ENCODE assay signal across 7 mouse cellular contexts in genomic region chr2:129038937-129039631, GRCm38 (mm10). TPM values are rescaled to one million over a fixed set of nuclear protein-coding genes. Genes with fewer than 3 reads are reported as not detected.
DNase-seq lines count a peak whose midpoint lies in the region; ATAC-seq and TF ChIP-seq lines count a peak whose summit lies in the region.

No protein-coding gene starts in this region.

- no peak for DNase-seq in spleen, adult 2 months (ENCODE audit: low read depth in 1 of 2, low spot score in 2 of 2)
- no peak for DNase-seq in spleen, postnatal 14 days (ENCODE audit: low spot score in 2 of 2)
- DNase-seq in cerebellum, postnatal 25 days: peak; percentile 65 to 70
- DNase-seq in limb, embryonic 10.5 days (ENCODE audit: low spot score): peak; percentile 71
- DNase-seq in midbrain, postnatal 0 days (ENCODE audit: low spot score): peak; percentile 36
- peak; percentile 53 to 69 for DNase-seq in thymus, postnatal 36 days

- peak overlapping the region; percentile 70 for H3K9ac ChIP-seq in midbrain, postnatal 0 days (replicated peaks; ENCODE audit: low read length, poor library complexity, severe bottlenecking)

- H3K27me3 ChIP-seq in spleen, adult 2 months (ENCODE audit: control insufficient read depth, insufficient read depth, low read length): peaks cover 1% of the 10 kb centered on the region
- peaks cover 63% of the 10 kb centered on the region for H3K27me3 ChIP-seq in limb, embryonic 10.5 days (ENCODE audit: low read depth, poor library complexity, severe bottlenecking)
- H3K27me3 ChIP-seq in midbrain, postnatal 0 days (ENCODE audit: insufficient read depth, low read length): 0 out of 2 replicates have a peak, but pooled peaks cover 8% of the 10 kb centered on the region

- no peak for TF ChIP-seq POLR2A in spleen, adult 2 months (IDR thresholded peaks at IDR 0.05; ENCODE audit: low read depth, low read length)

- H3K9me3 ChIP-seq in limb, embryonic 10.5 days (replicated peaks): no peaks in the 10 kb centered on the region
- no peaks in the 10 kb centered on the region for H3K9me3 ChIP-seq in midbrain, postnatal 0 days (ENCODE audit: low read length)

- no peaks in the 10 kb centered on the region for H3K36me3 ChIP-seq in spleen, adult 2 months (ENCODE audit: control insufficient read depth, insufficient read depth, low read length)
- H3K36me3 ChIP-seq in limb, embryonic 10.5 days: no peaks in the 10 kb centered on the region
- H3K36me3 ChIP-seq in midbrain, postnatal 0 days (ENCODE audit: insufficient read depth, low read length): no peaks in the 10 kb centered on the region

- no peak overlapping the region for H3K27ac ChIP-seq in spleen, adult 2 months (ENCODE audit: insufficient read depth, low read length)
- H3K27ac ChIP-seq in limb, embryonic 10.5 days: peak overlapping the region; percentile 56
- H3K27ac ChIP-seq in midbrain, postnatal 0 days (ENCODE audit: low read depth, low read length): peak overlapping the region; percentile 52; the same call in 1 of the 2 replicates

- peak; percentile 24 for ATAC-seq in granulocyte monocyte progenitor cell, adult 5-6 weeks (replicated peaks; ENCODE audit: poor library complexity, severe bottlenecking)
- peak; percentile 85 for ATAC-seq in midbrain, postnatal 0 days (ENCODE audit: low FRiP score)

- peak overlapping the region; percentile 89 for H3K4me2 ChIP-seq in midbrain, postnatal 0 days (ENCODE audit: low read depth, low read length, poor library complexity, severe bottlenecking)

- WGBS in spleen, adult 2 months: 7% methylated on average over 55 of the region's 62 CpGs
- WGBS in limb, embryonic 10.5 days: 3% methylated on average over 62 of the region's 62 CpGs
- 1% methylated on average over 62 of the region's 62 CpGs for WGBS in midbrain, postnatal 0 days

- peaks cover 9% of the 10 kb centered on the region for H3K4me1 ChIP-seq in spleen, adult 2 months (ENCODE audit: control insufficient read depth, insufficient read depth, insufficient read length)
- peaks cover 13% of the 10 kb centered on the region for H3K4me1 ChIP-seq in limb, embryonic 10.5 days
- H3K4me1 ChIP-seq in midbrain, postnatal 0 days (ENCODE audit: insufficient read depth, low read length): peaks cover 6% of the 10 kb centered on the region; the same call in 1 of the 2 replicates

- TF ChIP-seq CTCF in spleen, adult 2 months (IDR thresholded peaks at IDR 0.05; ENCODE audit: extremely low read depth, insufficient read depth, insufficient read length, insufficient replicate concordance): no peak
- no peak for TF ChIP-seq CTCF in midbrain, postnatal 0 days (IDR thresholded peaks at IDR 0.05)

- H3K4me3 ChIP-seq in spleen, adult 2 months (ENCODE audit: extremely low read depth, insufficient read depth, insufficient read length): peak overlapping the region; percentile 20; the same call in 1 of the 2 replicates
- peak overlapping the region; percentile 57 for H3K4me3 ChIP-seq in limb, embryonic 10.5 days
- H3K4me3 ChIP-seq in midbrain, postnatal 0 days (ENCODE audit: low read depth, low read length): peak overlapping the region; percentile 46

RNA-seq across cellular contexts. Expression of gene Vinac1, which starts 8.9 kb away (rescaled TPM):
- 0.01 TPM in 1 of 2 replicates, not detected in the other for polyA plus RNA-seq in spleen, adult 2 months (2012; rRNA removed)
- not detected in 2 replicates for total RNA-seq in granulocyte monocyte progenitor cell, adult 5-6 weeks (2014; fragmentation: Nextera tagmentation)
- total RNA-seq in granulocyte monocyte progenitor cell, adult 5-6 weeks (2017): not detected in 2 replicates
- 0.08 TPM in 1 of 2 replicates, not detected in the other for polyA plus RNA-seq in limb, embryonic 10.5 days (2016; fragmentation: Nextera tagmentation; extraction: Ambion mirVana)
- total RNA-seq in midbrain, postnatal 0 days (2014; rRNA removed): 1.8 and 2.3 TPM in 2 replicates
- polyA plus RNA-seq in midbrain, postnatal 0 days (2015; fragmentation: Nextera tagmentation; extraction: Ambion mirVana): 0.94 and 1.1 TPM in 2 replicates

RNA-seq across cellular contexts. Expression of gene Ttl, which starts 26.7 kb away (rescaled TPM):
- polyA plus RNA-seq in spleen, adult 2 months (2012; rRNA removed): 2.1 and 2.2 TPM in 2 replicates
- 2.8 and 3.7 TPM in 2 replicates for total RNA-seq in granulocyte monocyte progenitor cell, adult 5-6 weeks (2014; fragmentation: Nextera tagmentation)
- total RNA-seq in granulocyte monocyte progenitor cell, adult 5-6 weeks (2017): 3.6 and 3.7 TPM in 2 replicates
- polyA plus RNA-seq in limb, embryonic 10.5 days (2016; fragmentation: Nextera tagmentation; extraction: Ambion mirVana): 16.5 and 19.8 TPM in 2 replicates
- total RNA-seq in midbrain, postnatal 0 days (2014; rRNA removed): 53.7 and 58.0 TPM in 2 replicates
- polyA plus RNA-seq in midbrain, postnatal 0 days (2015; fragmentation: Nextera tagmentation; extraction: Ambion mirVana): 28.8 and 30.2 TPM in 2 replicates

Comparison
In these comparisons a context has a peak if more than half of its experiments do, and no peak if none do; other contexts are left out.
1. DNase-seq: peak in cerebellum, postnatal 25 days (2 of 2), limb, embryonic 10.5 days (single experiment), midbrain, postnatal 0 days (single experiment) and thymus, postnatal 36 days (2 of 2); none in spleen, adult 2 months (0 of 2) and spleen, postnatal 14 days (0 of 2).
2. Peak in every context shown above with its lines, with median percentiles within 50 percentile points of each other: H3K4me3 ChIP-seq.